Mouse (Mus musculus): Measurements from ENCODE around the gene Kansl2. TPM values are rescaled to one million over a fixed set of nuclear protein-coding genes. Genes with fewer than 3 reads are reported as not detected.
A peak's percentile ranks its signal among the peaks of the same experiment; 100 is the strongest.

The Kansl2 gene
- total RNA-seq, 1 experiment from 2014 or later = 91.3 TPM

- DNase-seq = no peak
Measured at GRCm38 (mm10) chr15:98503317-98503716, 30.7 kb downstream of the Kansl2 start.

- no peak for DNase-seq
Measured at GRCm38 (mm10) chr15:98497631-98498030, 36.4 kb downstream of the Kansl2 start.

- DNase-seq = no peak
Measured at GRCm38 (mm10) chr15:98492102-98492501, 42.0 kb downstream of the Kansl2 start, which contains the start of gene Olfr279. TSS of gene Olfr279 (plus strand) at chr15:98492402.

- DNase-seq = no peak
Measured at GRCm38 (mm10) chr15:98491332-98491731, 42.7 kb downstream of the Kansl2 start.

GRCm38 (mm10) chr15:98486433-98487021 lies 47.5 kb downstream of the Kansl2 start:
- no peak for DNase-seq

- no peak for DNase-seq
Measured at GRCm38 (mm10) chr15:98483907-98484886, 49.9 kb downstream of the Kansl2 start.

GRCm38 (mm10) chr15:98482701-98483100 lies 51.4 kb downstream of the Kansl2 start, which contains the start of gene Lalba:
TSS of gene Lalba (minus strand) at chr15:98482721.
- no peak for DNase-seq

- DNase-seq = no peak
Measured at GRCm38 (mm10) chr15:98479568-98480102, 54.4 kb downstream of the Kansl2 start.

- DNase-seq = no peak
Measured at GRCm38 (mm10) chr15:98476281-98476680, 57.8 kb downstream of the Kansl2 start.

- DNase-seq = peak; percentile 64
Measured at GRCm38 (mm10) chr15:98475382-98475781, 58.7 kb downstream of the Kansl2 start.

GRCm38 (mm10) chr15:98474958-98475357 lies 59.1 kb downstream of the Kansl2 start:
- DNase-seq = no peak

GRCm38 (mm10) chr15:98471539-98471938 lies 62.5 kb downstream of the Kansl2 start:
- DNase-seq = no peak

- DNase-seq = no peak
Measured at GRCm38 (mm10) chr15:98469596-98469995, 64.5 kb downstream of the Kansl2 start, which contains the start of gene OR5BS1P. TSS of gene OR5BS1P (plus strand) at chr15:98469896.

Small RNA genes lying within 50 kb of the gene (microRNA-seq; reads per million reads assigned to microRNA genes)
- 6.4 to 6.5 reads per million in 2 experiments for gene Mir1291

Other genes with a start within 250 kb of the Kansl2 start
- gene Zfp641, start 238.1 kb downstream of the Kansl2 start, total RNA-seq (2021) = 6.0 and 8.1 TPM in 2 replicates
- not detected in 2 replicates for gene Olfr285, start 216.9 kb downstream of the Kansl2 start, total RNA-seq (2021)
- not detected in 2 replicates for gene Olfr284, start 193.3 kb downstream of the Kansl2 start, total RNA-seq (2021)
- gene Olfr283, start 153.3 kb downstream of the Kansl2 start, total RNA-seq (2021) = not detected in 2 replicates
- gene Olfr282, start 103.0 kb downstream of the Kansl2 start, total RNA-seq (2021) = not detected in 2 replicates
- not detected in 2 replicates for gene Olfr281, start 81.7 kb downstream of the Kansl2 start, total RNA-seq (2021)
- gene OR5BS1P, start 64.4 kb downstream of the Kansl2 start, total RNA-seq (2021) = not detected in 2 replicates
- gene Lalba, start 51.5 kb downstream of the Kansl2 start, total RNA-seq (2021) = not detected in 2 replicates
- gene Olfr279, start 41.9 kb downstream of the Kansl2 start, total RNA-seq (2021) = not detected in 2 replicates
- 52.2 and 55.9 TPM in 2 replicates for gene Ccnt1, start 36.7 kb upstream of the Kansl2 start, total RNA-seq (2021)
- gene 4930415O20Rik, start 36.7 kb upstream of the Kansl2 start, total RNA-seq (2021) = not detected in 2 replicates
- 42.7 and 48.9 TPM in 2 replicates for gene Adcy6, start 75.8 kb upstream of the Kansl2 start, total RNA-seq (2021)
- gene Cacnb3, start 96.6 kb upstream of the Kansl2 start, total RNA-seq (2021) = 12.6 and 14.3 TPM in 2 replicates
- 76.1 and 88.7 TPM in 2 replicates for gene Ddx23, start 128.6 kb upstream of the Kansl2 start, total RNA-seq (2021)
- gene Rnd1, start 143.2 kb upstream of the Kansl2 start, total RNA-seq (2021) = 1.5 TPM in 2 replicates
- 0.21 TPM in 1 of 2 replicates, not detected in the other for gene Ccdc65, start 173.9 kb upstream of the Kansl2 start, total RNA-seq (2021)
- gene Fkbp11, start 193.9 kb upstream of the Kansl2 start, total RNA-seq (2021) = 7.0 and 7.4 TPM in 2 replicates
- gene Arf3, start 228.9 kb upstream of the Kansl2 start, total RNA-seq (2021) = 118 and 138 TPM in 2 replicates
- gene Wnt10b, start 243.9 kb upstream of the Kansl2 start, total RNA-seq (2021) = 0.43 and 0.55 TPM in 2 replicates

Data from adrenal gland, postnatal 25 days (tissue).